Mouse (Mus musculus) bone marrow macrophage, adult 2 months (primary cell): ENCODE measurements around the gene Npas4. TPM values are rescaled to one million over a fixed set of nuclear protein-coding genes. Genes with fewer than 3 reads are reported as not detected.
"Not testable (repeated sequence)": the region's sequence is repeated elsewhere in the genome, so short reads cannot be mapped to it uniquely, and the experiment has no call there.

Source experiments
- H3K27ac ChIP-seq: 2 replicates; pipeline ENCODE4 v1.5.1; 2012; ENCODE audit warnings: low read depth, low read length; ENCODE audit not compliant: insufficient read depth
- H3K4me1 ChIP-seq: 2 replicates; pipeline ENCODE4 v1.6.1; 2012; ENCODE audit warnings: low read length; ENCODE audit not compliant: control insufficient read depth, insufficient read depth
- H3K4me3 ChIP-seq: 2 replicates; pipeline ENCODE4 v1.5.1; 2012; ENCODE audit warnings: mild to moderate bottlenecking, low read length, moderate library complexity; ENCODE audit not compliant: insufficient read depth
- CTCF ChIP-seq: IDR thresholded peaks from 2 replicates; pipeline ENCODE4 v1.5.1; 2012; ENCODE audit warnings: low read depth, mild to moderate bottlenecking, low read length, moderate library complexity
- POLR2A ChIP-seq: IDR thresholded peaks from 2 replicates; pipeline ENCODE4 v1.6.1; 2012; ENCODE audit warnings: mild to moderate bottlenecking, low read depth, low read length, borderline replicate concordance
- polyA plus RNA-seq: library from polyadenylated mRNA; stranded (reverse); fragments of >200 nt; gene quantifications from 2 replicates; pipeline ENCODE4 v1.2.4, GENCODE M21; 2012; ENCODE audit not compliant: missing spikeins, insufficient read depth, insufficient read length

The Npas4 gene
- polyA plus RNA-seq, 1 experiment = 1.6 TPM

DNA sequence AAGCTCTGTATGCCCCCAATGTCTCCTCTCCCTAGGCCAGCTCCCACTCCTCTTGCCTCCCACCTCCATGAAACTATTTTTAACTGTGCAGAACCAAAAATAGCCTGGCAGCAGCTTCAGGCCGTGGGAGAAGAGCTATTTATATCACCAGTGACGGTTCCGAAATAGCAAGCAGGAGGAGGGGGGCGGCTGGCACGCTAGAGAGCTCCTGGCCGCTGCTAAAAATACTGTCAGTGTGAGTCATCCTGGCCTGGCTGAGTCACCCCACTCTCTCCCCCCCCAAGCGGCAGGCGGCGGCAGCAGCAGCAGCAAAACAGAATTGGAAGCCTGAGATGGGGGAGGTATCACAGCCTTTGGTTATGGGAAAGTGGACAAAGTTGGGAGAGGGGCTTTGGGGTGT lies 2.8 kb upstream of the Npas4 start:
- H3K4me1 ChIP-seq = peaks cover 23% of the 10 kb centered on the region
- TF ChIP-seq CTCF (no peak), POLR2A (no peak)
- H3K27ac ChIP-seq = 0 out of 2 replicates have a peak overlapping the region, but pooled peaks have one; percentile 20
- peak overlapping the region; percentile 34 for H3K4me3 ChIP-seq

DNA sequence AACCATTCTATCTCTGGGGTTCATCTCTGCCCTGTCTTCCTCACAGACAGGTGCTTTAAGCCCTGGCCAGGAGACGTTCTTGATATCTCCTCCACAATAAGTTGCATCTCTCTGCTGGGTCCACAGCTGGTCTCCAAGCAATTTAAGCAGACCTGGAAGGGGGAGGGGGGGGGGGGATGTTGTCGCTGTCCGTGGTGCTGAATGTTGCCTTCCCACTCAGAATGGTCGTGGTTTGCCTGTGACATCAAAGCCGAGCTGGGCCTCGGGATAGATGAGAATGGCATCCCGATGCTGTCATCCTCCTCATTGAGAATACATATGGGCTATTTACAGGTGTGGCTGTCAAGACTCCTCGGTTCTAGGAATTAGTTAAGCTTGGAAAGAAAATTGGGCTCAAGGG lies 2.3 kb upstream of the Npas4 start:
- no peak overlapping the region for H3K27ac ChIP-seq
- peaks cover 23% of the 10 kb centered on the region for H3K4me1 ChIP-seq
- no peak overlapping the region for H3K4me3 ChIP-seq
- TF ChIP-seq POLR2A (no peak), CTCF (no peak)

DNA sequence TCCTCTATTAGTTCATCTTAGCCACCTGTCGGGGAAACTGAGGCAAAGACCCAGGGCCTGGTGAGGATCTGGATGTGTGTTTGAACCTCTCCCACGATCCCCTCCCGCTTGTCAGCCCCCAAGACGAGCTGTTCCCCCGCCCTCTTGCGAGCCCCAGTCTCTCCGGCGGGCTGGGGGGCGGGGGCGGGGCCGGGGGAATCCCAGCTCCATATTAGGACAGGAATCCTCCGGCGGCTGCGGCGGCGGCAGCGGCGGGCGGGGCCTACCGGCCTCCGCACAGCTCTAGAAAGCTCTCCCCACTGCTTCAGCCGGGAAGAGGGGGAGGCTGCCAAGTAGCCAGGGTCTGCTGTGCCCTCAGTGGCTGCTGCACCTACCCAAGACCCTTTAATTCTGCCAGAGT lies 600 bp upstream of the Npas4 start:
- TF ChIP-seq CTCF (no peak), POLR2A (no peak)

DNA sequence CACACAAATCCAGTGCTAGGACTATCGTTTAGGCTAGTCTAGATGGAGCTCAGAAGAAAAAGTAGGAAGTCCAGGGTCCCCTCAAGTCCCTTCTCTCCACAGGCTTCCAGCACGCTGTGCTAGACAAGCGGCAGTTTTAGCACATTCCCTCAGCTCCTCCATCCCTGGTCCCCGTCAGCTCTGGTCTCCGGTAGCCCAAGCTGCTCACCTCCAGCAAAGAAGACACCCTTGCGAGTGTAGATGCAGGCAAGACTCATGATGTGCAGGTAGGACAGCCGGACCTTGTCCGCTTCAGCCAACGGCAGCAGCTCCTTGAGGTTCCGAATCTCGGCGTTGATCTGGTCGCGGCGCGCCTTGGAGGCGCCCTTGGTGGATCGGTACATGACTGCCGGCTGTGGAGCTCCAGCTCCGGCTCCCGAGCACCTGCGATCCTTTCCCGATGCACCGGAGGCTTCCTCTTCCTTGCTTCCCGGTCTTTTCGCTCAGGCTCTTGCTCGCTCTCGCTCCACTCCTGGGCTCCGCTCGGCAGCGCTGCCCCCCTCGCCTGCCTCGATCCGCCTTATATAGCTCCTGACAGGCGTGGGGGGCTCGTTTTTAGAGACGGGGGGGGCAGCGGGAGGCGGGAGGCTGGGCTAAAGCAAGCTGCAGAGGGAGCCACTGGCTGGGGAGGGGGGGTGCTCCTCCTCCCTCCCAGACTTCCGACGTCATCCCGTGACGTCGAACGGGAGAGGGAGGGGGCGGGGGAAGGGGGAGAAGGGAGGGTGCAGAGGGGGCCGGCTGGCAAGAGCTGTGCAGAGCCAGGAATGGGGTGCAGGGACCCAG lies 471 bp downstream of the Npas4 start:
- H3K27ac ChIP-seq = no peak overlapping the region
- H3K4me1 ChIP-seq = peaks cover 19% of the 10 kb centered on the region
- H3K4me3 ChIP-seq = no peak overlapping the region
- TF ChIP-seq CTCF = no peak
- no peak for TF ChIP-seq POLR2A

More for the DNA sequence above, 600 bp upstream of the Npas4 start:
- peaks cover 23% of the 10 kb centered on the region for H3K4me1 ChIP-seq
- H3K4me3 ChIP-seq = no peak overlapping the region
- no peak overlapping the region for H3K27ac ChIP-seq

DNA sequence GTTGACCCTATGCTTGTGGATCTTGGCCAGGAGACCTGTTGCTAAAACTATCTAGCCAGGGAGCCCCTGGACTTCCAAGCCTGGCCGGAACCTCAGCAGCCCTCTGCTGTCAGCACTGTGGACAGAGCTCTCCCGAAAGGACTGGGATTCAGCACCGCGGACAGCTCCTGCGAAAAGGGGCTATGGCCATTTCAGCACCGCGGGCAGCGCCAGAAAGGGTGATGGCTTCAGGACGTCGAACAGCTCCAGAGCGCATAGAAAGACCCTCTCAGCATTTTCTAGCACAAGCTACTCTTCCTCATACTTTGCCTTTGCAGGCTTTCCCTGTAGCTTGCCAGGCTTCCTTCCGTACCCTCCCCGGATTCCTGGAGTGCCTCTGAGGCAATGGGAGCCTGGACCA lies 1.1 kb downstream of the Npas4 start:
- TF ChIP-seq POLR2A = no peak
- no peak for TF ChIP-seq CTCF
- peaks cover 12% of the 10 kb centered on the region for H3K4me1 ChIP-seq
- H3K4me3 ChIP-seq = no peak overlapping the region
- H3K27ac ChIP-seq = no peak overlapping the region

DNA sequence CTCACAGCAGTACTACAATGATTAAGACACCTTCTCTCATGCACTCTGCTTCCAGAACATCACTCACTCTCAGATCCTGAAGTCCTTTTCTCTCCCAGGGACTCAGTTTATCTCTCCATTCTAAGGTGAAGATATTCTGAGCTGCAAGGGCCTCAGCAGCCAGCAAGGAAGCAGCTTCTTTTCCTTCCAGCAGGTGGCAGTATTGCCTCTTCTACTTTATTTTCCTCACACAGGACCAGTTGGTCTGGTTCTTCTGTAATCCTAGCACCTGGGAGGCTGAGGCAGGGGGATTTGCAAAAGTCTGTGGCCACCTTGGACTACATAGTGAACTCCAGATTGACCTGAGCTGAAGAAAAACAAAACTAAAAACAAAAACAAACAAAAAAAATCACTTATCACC lies 8.3 kb downstream of the Npas4 start:
- H3K4me3 ChIP-seq = no peak overlapping the region
- H3K27ac ChIP-seq = no peak overlapping the region
- no peaks in the 10 kb centered on the region for H3K4me1 ChIP-seq
- TF ChIP-seq CTCF (peak; percentile 57), POLR2A (no peak)

DNA sequence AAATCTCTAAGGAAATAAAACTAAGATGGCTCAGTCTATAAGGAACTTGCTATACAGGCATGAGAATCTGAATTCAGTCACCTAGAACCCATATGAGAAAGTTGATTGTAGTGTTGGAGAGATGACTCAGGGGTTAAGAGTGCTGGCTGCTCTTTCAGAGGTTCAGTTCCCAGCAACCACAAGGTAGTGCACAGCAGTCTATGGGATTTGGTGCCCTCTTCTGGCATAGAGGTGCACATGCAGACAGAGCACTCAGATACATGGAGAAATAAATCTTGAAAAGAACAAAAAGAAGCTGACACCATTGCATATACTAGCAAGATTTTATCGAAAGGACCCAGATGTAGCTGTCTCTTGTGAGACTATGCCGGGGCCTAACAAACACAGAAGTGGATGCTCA lies 21.9 kb downstream of the Npas4 start:
- no peak overlapping the region for H3K27ac ChIP-seq
- no peak overlapping the region for H3K4me3 ChIP-seq
- peaks cover 2% of the 10 kb centered on the region; the same call in 1 of the 2 replicates for H3K4me1 ChIP-seq
- no peak for TF ChIP-seq POLR2A
- TF ChIP-seq CTCF = no peak

DNA sequence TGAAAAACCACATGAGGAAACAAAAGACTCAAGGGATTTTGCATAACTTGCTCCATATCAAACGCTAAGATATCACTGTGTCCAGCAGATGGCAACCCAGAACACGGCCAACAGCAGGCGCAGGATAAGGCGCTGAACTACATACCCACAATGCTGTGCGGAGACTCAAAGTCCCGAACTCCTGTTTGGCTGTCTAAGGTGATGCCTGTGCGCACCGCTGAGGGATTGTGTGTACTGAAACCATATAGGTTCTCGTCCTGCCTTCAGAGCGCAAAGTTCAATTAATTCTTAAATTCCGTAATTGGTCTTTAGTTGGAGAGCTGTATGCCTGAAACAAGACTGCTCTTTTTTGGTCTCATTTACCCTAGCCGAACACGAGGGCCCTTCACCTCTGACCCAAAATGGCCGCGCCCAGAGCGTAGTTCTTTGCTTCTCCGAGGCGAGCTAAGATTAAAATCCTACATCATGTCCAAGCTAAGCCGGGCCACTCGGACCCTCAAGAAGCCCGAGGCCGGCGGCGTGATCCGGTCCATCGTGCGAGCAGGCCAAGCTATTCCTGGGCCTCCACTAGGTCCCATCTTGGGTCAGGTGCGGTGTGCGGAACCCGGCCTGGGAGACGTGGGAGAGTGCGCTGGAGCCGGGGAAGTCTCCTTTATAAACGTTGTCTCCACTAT lies 28.1 kb downstream of the Npas4 start, which contains the start of gene Mrpl11:
Gene Mrpl11, plus strand, starts transcription at position 220 of the 674 bp plus-strand sequence.
- H3K4me3 ChIP-seq = peak within 1 kb of the TSS; percentile 89

DNA sequence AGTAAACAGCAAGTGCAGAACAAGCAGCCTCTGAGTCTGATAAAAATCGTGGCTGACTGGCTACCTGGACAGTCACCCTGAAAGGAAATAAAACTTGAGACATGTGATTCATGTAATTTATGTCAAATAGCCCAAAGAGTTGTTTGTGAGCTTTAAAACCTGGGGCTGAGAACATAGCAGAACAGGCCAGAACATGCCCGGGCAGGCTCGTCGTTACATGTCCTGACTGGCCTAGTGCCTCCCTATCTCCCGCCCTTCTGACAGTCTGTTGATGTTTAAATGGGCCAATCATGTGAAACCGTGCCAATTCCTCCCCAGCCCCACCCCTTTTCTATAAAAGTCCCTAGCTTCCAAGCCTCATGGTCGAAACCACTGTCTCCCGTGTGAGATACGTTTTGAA lies 41.5 kb downstream of the Npas4 start:
- H3K4me3 ChIP-seq, H3K27ac ChIP-seq, H3K4me1 ChIP-seq: not testable (repeated sequence)

More for the DNA sequence above, 28.1 kb downstream of the Npas4 start, which contains the start of gene Mrpl11:
- H3K27ac ChIP-seq = peak within 1 kb of the TSS; percentile 68
- no peak for TF ChIP-seq POLR2A
- TF ChIP-seq CTCF = 0 out of 2 replicates have a peak, but pooled peaks have one; percentile 24
- H3K4me1 ChIP-seq = peaks cover 9% of the 10 kb centered on the region

DNA sequence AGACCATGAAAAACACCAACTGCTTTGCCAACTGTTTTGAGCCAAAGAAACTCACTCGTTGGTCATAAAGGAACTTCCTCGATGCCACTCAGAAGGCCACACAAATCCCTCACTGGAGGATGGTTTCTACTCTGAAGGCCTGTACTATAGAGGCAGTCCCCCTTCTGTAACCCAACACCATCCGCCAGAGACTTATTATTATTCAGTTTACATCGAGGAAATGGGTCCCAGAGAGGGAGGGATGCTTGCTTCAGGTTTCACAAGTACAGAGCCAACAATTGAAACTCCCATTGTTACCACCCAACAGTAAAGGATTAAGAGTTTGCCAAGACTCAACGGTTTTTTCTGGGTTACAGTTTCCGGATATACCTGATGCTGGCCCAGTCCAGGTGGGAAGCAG lies 44.6 kb downstream of the Npas4 start:
- Histone ChIP-seq H3K4me3 (no peak overlapping the region), H3K4me1 (peaks cover 4% of the 10 kb centered on the region), H3K27ac (no peak overlapping the region)
- TF ChIP-seq POLR2A = no peak
- TF ChIP-seq CTCF = no peak

DNA sequence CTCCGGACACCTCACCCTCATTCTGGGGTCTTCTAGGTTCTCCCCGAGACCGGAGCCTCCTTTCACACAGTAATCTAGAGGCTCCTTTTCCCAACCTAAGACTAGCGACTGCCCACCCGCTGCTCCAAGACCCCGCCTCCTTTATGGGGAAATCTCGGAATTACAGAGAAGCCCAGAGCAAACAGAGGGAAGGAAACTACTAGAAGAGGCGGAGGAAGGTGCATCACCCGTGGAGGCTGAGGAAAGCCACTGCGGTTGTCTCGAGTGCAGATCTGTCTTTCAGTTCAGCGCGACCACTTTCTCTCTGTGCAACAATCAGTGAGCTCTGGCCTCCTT lies 46.9 kb downstream of the Npas4 start:
- Histone ChIP-seq H3K27ac (no peak overlapping the region), H3K4me1 (peaks cover 4% of the 10 kb centered on the region), H3K4me3 (peak overlapping the region; percentile 58)
- TF ChIP-seq POLR2A (no peak), CTCF (no peak)
